Mouse (Mus musculus) midbrain, embryonic 14.5 days (tissue): ENCODE results near the gene Sgcd. TPM values are rescaled to one million over a fixed set of nuclear protein-coding genes. Genes with fewer than 3 reads are reported as not detected.

Experiments
- ATAC-seq: fragments of 200-750 bp; cut with Nextera tagmentation; 2 replicates; pipeline ENCODE4 v1.8.0; 2017; ENCODE audit warnings: moderate number of reproducible peaks, moderate library complexity; ENCODE audit not compliant: low FRiP score, low TSS enrichment
- DNase-seq: peaks from one replicate; pipeline ENCODE4 v3.0.0-alpha.2; 2015
- H3K27ac ChIP-seq: fragments of 300-500 bp; sonication (generic); replicated peaks from 2 replicates; pipeline ENCODE4 v1.5.1; 2014; ENCODE audit warnings: mild to moderate bottlenecking, low read depth, low read length, moderate library complexity
- H3K27me3 ChIP-seq: fragments of 300-500 bp; sonication (generic); 2 replicates; pipeline ENCODE4 v1.6.1; 2014; ENCODE audit warnings: low read length, control low read depth, mixed read lengths; ENCODE audit not compliant: control insufficient read depth, insufficient read depth
- H3K36me3 ChIP-seq: fragments of 300-500 bp; sonication (generic); 2 replicates; pipeline ENCODE4 v1.6.1; 2014; ENCODE audit warnings: low read length, control low read depth; ENCODE audit not compliant: control insufficient read depth, insufficient read depth
- H3K4me1 ChIP-seq: fragments of 300-500 bp; sonication (generic); 2 replicates; pipeline ENCODE4 v1.6.1; 2014; ENCODE audit warnings: mild to moderate bottlenecking, antibody characterized with exemption, low read length, control low read depth; ENCODE audit not compliant: control insufficient read depth, insufficient read depth
- H3K4me2 ChIP-seq: fragments of 300-500 bp; sonication (generic); 2 replicates; pipeline ENCODE4 v1.6.1; 2014; ENCODE audit warnings: mild to moderate bottlenecking, low read length, moderate library complexity
- H3K4me3 ChIP-seq: fragments of 300-500 bp; sonication (generic); replicated peaks from 2 replicates; pipeline ENCODE4 v1.5.1; 2014; ENCODE audit warnings: low read depth, low read length
- H3K9ac ChIP-seq: fragments of 300-500 bp; sonication (generic); replicated peaks from 2 replicates; pipeline ENCODE4 v1.6.1; 2014; ENCODE audit warnings: mild to moderate bottlenecking, low read length, moderate library complexity
- H3K9me3 ChIP-seq: fragments of 300-500 bp; sonication (generic); 2 replicates; pipeline ENCODE4 v1.6.1; 2016; ENCODE audit warnings: low read length, control low read depth, mixed read lengths; ENCODE audit not compliant: control insufficient read depth
- WGBS: fragments of 180-500 bp; shearing (Covaris S2); extraction: QIAGEN DNeasy Blood & Tissue Kit; methylation state at CpG from one replicate; pipeline ENCODE4 v1.1.7; 2014; 5-methylcytosine and 5-hydroxymethylcytosine counted together
- polyA plus RNA-seq: library from polyadenylated mRNA; unstranded; fragments of >200 nt; fragmentation: Nextera tagmentation; extraction: Ambion mirVana; gene quantifications from 2 replicates; pipeline ENCODE4 v1.2.1, GENCODE M21; 2014

Gene Sgcd
- polyA plus RNA-seq, 1 experiment from 2014 or later = 4.5 TPM

GRCm38 (mm10) chr11:46875774-46876173 is 1113.0 kb downstream of the Sgcd start:
- no peak overlapping the region for H3K9ac ChIP-seq
- no peak for DNase-seq
- no peaks in the 10 kb centered on the region for H3K36me3 ChIP-seq
- no peaks in the 10 kb centered on the region for H3K27me3 ChIP-seq
- no peaks in the 10 kb centered on the region for H3K9me3 ChIP-seq
- no peak overlapping the region for H3K4me3 ChIP-seq
- 92% methylated on average over 1 of the region's 1 CpGs for WGBS
- no peak overlapping the region for H3K4me2 ChIP-seq
- no peak overlapping the region for H3K27ac ChIP-seq
- no peaks in the 10 kb centered on the region for H3K4me1 ChIP-seq
- ATAC-seq = no peak

DNA sequence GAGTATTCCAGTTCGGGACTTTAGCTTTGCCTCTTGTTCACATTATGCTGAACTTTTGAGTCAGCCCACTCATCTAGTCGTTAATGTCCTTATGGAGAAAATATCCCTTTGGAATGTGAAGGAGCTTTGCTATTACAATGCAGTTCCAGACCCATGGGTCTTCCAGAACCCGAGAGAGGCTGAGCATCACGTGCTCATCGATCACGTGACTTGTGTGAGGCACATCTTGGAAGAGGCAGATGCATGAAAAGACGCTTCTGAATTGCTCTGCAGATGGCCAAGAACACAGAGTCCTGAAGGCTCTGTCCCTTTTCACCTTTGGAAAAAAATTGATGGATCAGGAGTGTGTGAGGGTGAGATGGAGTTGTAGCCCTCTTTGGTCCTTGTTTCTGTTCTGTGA is 1120.2 kb downstream of the Sgcd start:
- Histone ChIP-seq H3K27me3 (no peaks in the 10 kb centered on the region), H3K4me2 (no peak overlapping the region), H3K27ac (no peak overlapping the region), H3K4me3 (no peak overlapping the region), H3K9me3 (no peaks in the 10 kb centered on the region), H3K9ac (no peak overlapping the region), H3K4me1 (no peaks in the 10 kb centered on the region), H3K36me3 (no peaks in the 10 kb centered on the region)
- 81% methylated on average over 7 of the region's 7 CpGs for WGBS
- ATAC-seq (no peak), DNase-seq (no peak)

DNA sequence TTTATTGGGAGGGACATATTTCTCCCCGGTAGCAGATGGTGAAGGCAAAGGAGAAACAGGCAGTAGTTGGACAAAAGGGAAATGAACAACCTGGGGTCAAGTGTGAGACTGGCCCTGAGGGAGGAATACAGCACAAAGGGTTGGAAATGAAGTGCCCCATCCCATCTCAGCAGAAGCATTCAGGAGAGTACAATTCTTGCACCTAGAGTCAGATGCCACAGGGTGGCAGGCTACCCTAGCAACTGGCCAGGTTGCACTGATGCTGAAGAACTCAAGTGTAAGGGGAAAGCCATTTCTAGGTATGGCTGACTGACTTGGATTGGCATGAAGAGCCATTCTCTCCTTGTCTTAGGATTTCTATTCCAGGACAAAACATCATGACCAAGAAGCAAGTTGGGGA is 1124.0 kb downstream of the Sgcd start:
- 94% methylated on average over 1 of the region's 1 CpGs for WGBS

DNA sequence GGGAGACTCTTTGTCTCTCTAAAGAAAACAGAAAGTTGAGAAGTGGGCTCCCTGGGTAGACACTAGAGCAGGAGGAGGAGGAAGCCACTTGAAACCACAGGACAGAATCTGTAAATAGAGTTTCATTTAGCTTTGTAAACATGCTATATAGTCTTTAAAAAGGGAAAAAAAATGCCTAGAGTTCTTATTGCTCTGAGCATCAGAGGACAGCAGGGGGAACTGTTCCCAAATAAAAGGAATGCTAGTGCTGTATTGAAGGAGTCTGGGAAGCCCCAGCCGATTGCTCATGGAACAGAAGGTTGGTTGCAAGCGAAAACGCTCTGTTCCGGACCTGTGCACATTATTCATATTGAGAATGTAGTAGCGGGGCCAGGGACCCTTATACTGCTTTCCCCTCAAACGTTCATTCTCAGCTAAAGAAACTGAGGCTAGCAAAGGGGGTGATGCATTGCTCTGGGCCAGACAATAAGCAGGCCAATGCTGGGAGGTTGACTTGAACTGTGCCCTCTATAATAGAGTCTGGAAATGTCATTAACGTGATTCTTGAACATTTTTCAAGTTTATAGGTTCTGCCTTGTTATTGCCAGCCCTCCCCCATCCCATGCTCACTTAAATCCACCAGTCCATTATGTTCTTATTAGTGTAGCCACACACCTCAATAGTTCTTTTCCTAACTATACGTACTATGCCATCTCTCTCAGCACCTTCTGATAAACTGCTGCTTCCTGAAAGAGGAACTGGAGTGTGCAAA is 1140.4 kb downstream of the Sgcd start:
- DNase-seq = peak; percentile 78
- no peak overlapping the region for H3K9ac ChIP-seq
- 40% methylated on average over 8 of the region's 8 CpGs for WGBS

More for the DNA sequence above, 1124.0 kb downstream of the Sgcd start:
- Histone ChIP-seq H3K9ac (no peak overlapping the region), H3K9me3 (no peaks in the 10 kb centered on the region), H3K4me1 (no peaks in the 10 kb centered on the region), H3K36me3 (no peaks in the 10 kb centered on the region), H3K27me3 (no peaks in the 10 kb centered on the region), H3K27ac (no peak overlapping the region), H3K4me2 (no peak overlapping the region), H3K4me3 (no peak overlapping the region)
- ATAC-seq (no peak), DNase-seq (peak; percentile 72)

DNA sequence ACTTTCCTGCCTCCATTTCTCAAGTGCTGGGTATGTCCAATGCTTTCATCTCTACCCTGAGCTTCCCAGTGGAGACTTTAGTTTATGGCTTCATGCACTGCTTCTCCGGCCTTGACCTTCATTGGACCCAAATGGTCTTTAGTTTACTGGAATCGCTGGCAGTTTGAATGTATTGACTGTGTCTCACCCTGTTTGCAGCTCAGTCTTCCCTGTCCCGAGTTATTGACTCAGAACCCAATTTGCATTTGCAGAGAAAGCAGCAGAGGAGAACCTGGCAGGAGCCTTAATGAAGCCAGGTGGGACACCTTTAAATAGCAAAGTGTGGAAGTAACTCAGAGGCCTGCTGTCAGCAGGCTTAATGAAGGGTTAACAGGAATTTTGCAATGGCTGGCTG is 1140.9 kb downstream of the Sgcd start:
- 55% methylated on average over 3 of the region's 3 CpGs for WGBS
- no peak for ATAC-seq

More for the DNA sequence above, 1140.4 kb downstream of the Sgcd start:
- Histone ChIP-seq H3K9me3 (no peaks in the 10 kb centered on the region), H3K4me1 (no peaks in the 10 kb centered on the region; the same call in 1 of the 2 replicates), H3K4me2 (no peak overlapping the region), H3K27ac (no peak overlapping the region), H3K4me3 (no peak overlapping the region), H3K27me3 (no peaks in the 10 kb centered on the region), H3K36me3 (no peaks in the 10 kb centered on the region)
- no peak for ATAC-seq

DNA sequence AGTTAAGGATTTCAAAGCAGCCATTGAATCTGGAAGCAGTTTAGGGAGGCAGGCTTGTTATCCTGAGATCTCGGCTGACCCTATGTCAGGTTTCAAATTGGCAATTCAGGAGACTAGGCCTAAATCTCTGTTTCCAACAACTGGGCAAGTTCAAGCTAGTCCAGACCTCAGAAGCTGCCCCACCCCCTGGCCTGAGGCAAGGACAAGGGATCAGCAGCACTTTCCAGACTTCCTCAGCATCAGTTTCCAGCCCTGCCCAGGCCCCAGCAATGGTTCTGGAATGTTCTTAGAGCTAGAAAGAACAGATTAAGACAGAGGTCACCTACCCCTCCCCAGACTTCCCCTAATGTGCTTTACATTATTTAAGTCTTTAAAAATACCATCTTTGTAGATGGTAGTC is 1142.1 kb downstream of the Sgcd start:
- no peak overlapping the region for H3K4me2 ChIP-seq
- DNase-seq (no peak), ATAC-seq (no peak)
- H3K27ac ChIP-seq = no peak overlapping the region
- H3K36me3 ChIP-seq = no peaks in the 10 kb centered on the region
- no peaks in the 10 kb centered on the region for H3K27me3 ChIP-seq
- H3K4me1 ChIP-seq = no peaks in the 10 kb centered on the region; the same call in 1 of the 2 replicates
- H3K4me3 ChIP-seq = no peak overlapping the region
- H3K9ac ChIP-seq = no peak overlapping the region
- H3K9me3 ChIP-seq = no peaks in the 10 kb centered on the region
- 76% methylated on average over 1 of the region's 1 CpGs for WGBS

More for the DNA sequence above, 1140.9 kb downstream of the Sgcd start:
- H3K4me2 ChIP-seq = no peak overlapping the region
- no peaks in the 10 kb centered on the region for H3K27me3 ChIP-seq
- no peak for DNase-seq
- H3K9ac ChIP-seq = no peak overlapping the region
- H3K4me1 ChIP-seq = no peaks in the 10 kb centered on the region; the same call in 1 of the 2 replicates
- no peak overlapping the region for H3K4me3 ChIP-seq
- H3K9me3 ChIP-seq = no peaks in the 10 kb centered on the region
- no peak overlapping the region for H3K27ac ChIP-seq
- no peaks in the 10 kb centered on the region for H3K36me3 ChIP-seq
